Mouse (Mus musculus): Measurements from ENCODE around the gene Srpr.

Srpr gene

GRCm38 (mm10) chr9:35192983-35193542 lies 6.9 kb upstream of the Srpr start:
- no peak for DNase-seq

- no peak for DNase-seq
Observed at GRCm38 (mm10) chr9:35194048-35194447, 5.9 kb upstream of the Srpr start.

- DNase-seq = no peak
Observed at GRCm38 (mm10) chr9:35197625-35198024, 2.4 kb upstream of the Srpr start.

- DNase-seq = no peak
Observed at GRCm38 (mm10) chr9:35198351-35198750, 1.6 kb upstream of the Srpr start.

- no peak for DNase-seq
Observed at GRCm38 (mm10) chr9:35198945-35199771, 817 bp upstream of the Srpr start.

- DNase-seq = no peak
Observed at GRCm38 (mm10) chr9:35200529-35201060, 620 bp downstream of the Srpr start.

GRCm38 (mm10) chr9:35203536-35203935 lies 3.6 kb downstream of the Srpr start:
- DNase-seq = no peak

GRCm38 (mm10) chr9:35204421-35204820 lies 4.4 kb downstream of the Srpr start:
- no peak for DNase-seq

- DNase-seq = peak; percentile 99 to 100
Observed at GRCm38 (mm10) chr9:35210542-35211474, 10.8 kb downstream of the Srpr start, which contains the start of gene Foxred1. TSS of gene Foxred1 (minus strand) at chr9:35211055.

- no peak for DNase-seq
Observed at GRCm38 (mm10) chr9:35211573-35212511, 11.9 kb downstream of the Srpr start.

GRCm38 (mm10) chr9:35217963-35218362 lies 18.0 kb downstream of the Srpr start:
- DNase-seq = no peak

- no peak for DNase-seq
Observed at GRCm38 (mm10) chr9:35223466-35223865, 23.5 kb downstream of the Srpr start.

- no peak for DNase-seq
Observed at GRCm38 (mm10) chr9:35228671-35229070, 28.7 kb downstream of the Srpr start.

GRCm38 (mm10) chr9:35235996-35236395 lies 36.0 kb downstream of the Srpr start:
- DNase-seq = no peak

- no peak for DNase-seq
Observed at GRCm38 (mm10) chr9:35238371-35238770, 38.4 kb downstream of the Srpr start.

GRCm38 (mm10) chr9:35238915-35239571 lies 39.1 kb downstream of the Srpr start:
- no peak for DNase-seq

- DNase-seq = no peak
Observed at GRCm38 (mm10) chr9:35239734-35240133, 39.8 kb downstream of the Srpr start.

GRCm38 (mm10) chr9:35247405-35247804 lies 47.4 kb downstream of the Srpr start:
- no peak for DNase-seq

GRCm38 (mm10) chr9:35249476-35249875 lies 49.5 kb downstream of the Srpr start:
- DNase-seq = no peak

GRCm38 (mm10) chr9:35257365-35257764 lies 57.4 kb downstream of the Srpr start:
- no peak for DNase-seq

GRCm38 (mm10) chr9:35262418-35262817 lies 62.4 kb downstream of the Srpr start:
- DNase-seq = no peak

All from kidney, postnatal 25 days (tissue).